In genomic region chr14:118042963-118043362, GRCm38 (mm10) we compare ENCODE assay signal across 9 mouse cellular contexts. TPM values are rescaled to one million over a fixed set of nuclear protein-coding genes. Genes with fewer than 3 reads are reported as not detected.
DNase-seq lines count a peak whose midpoint lies in the region; ATAC-seq and TF ChIP-seq lines count a peak whose summit lies in the region.
"Had no signal": no experiment of that assay in that cellular context is flagged by ENCODE, and none has a peak within 500 bp of the region (broad histone marks: within the 10 kb centered on the region; RNA-seq: fewer than 3 reads in every experiment).

No protein-coding gene starts in this region.

- ATAC-seq in midbrain, embryonic 12.5 days (ENCODE audit: low FRiP score, low read depth): peak; percentile 43; the same call in 1 of the 2 replicates

- 0 out of 2 replicates have a peak overlapping the region, but pooled peaks have one; percentile 11 for H3K4me2 ChIP-seq in midbrain, embryonic 12.5 days (replicated peaks)
- H3K4me2 ChIP-seq: limb, embryonic 15.5 days had no signal

- 74% methylated on average over 17 of the region's 17 CpGs for WGBS in midbrain, embryonic 12.5 days

- TF ChIP-seq CTCF in layer of hippocampus, adult 2 months (conservative IDR thresholded peaks at IDR 0.05): peak; percentile 76

- peaks cover 14% of the 10 kb centered on the region for H3K4me1 ChIP-seq in midbrain, embryonic 12.5 days
- H3K4me1 ChIP-seq: limb, embryonic 15.5 days had no signal

- H3K36me3 ChIP-seq in midbrain, embryonic 12.5 days: no peaks in the 10 kb centered on the region
- H3K36me3 ChIP-seq: limb, embryonic 15.5 days had no signal

- H3K9ac ChIP-seq in midbrain, embryonic 12.5 days (replicated peaks): no peak overlapping the region
- H3K9ac ChIP-seq: limb, embryonic 15.5 days had no signal

- no peaks in the 10 kb centered on the region for H3K9me3 ChIP-seq in midbrain, embryonic 12.5 days
- H3K9me3 ChIP-seq: limb, embryonic 15.5 days had no signal

- DNase-seq in layer of hippocampus, adult 2 months (ENCODE audit: low spot score in 2 of 2): no peak
- no peak for DNase-seq in layer of hippocampus, adult 9-10 months (ENCODE audit: low spot score)
- peak; percentile 65 for DNase-seq in R1 (ENCODE audit: low read depth, low spot score)
- DNase-seq in adrenal gland, postnatal 36 days: peak; percentile 36 to 49
- DNase-seq in heart, postnatal 25 days (ENCODE audit: low spot score): peak; percentile 9
- DNase-seq in spleen, postnatal 4 days (ENCODE audit: low spot score in 2 of 2): no peak
- DNase-seq in adipocyte (ENCODE audit: low spot score): no peak

- intact Hi-C loops in heart, postnatal 25 days (cut with DNase I): loop anchor here (5.0 kb wide), 2 partner anchors 49 to 104 kb away; no protein-coding TSS in a partner anchor

- H3K27me3 ChIP-seq in midbrain, embryonic 12.5 days: peaks cover 27% of the 10 kb centered on the region
- H3K27me3 ChIP-seq: limb, embryonic 15.5 days had no signal

- H3K27ac ChIP-seq in layer of hippocampus, adult 2 months: no peak overlapping the region
- H3K27ac ChIP-seq in midbrain, embryonic 12.5 days (replicated peaks): no peak overlapping the region
- H3K27ac ChIP-seq: limb, embryonic 15.5 days had no signal

- peak overlapping the region; percentile 30; the same call in 1 of the 2 replicates for H3K4me3 ChIP-seq in layer of hippocampus, adult 2 months
- no peak overlapping the region for H3K4me3 ChIP-seq in midbrain, embryonic 12.5 days
- H3K4me3 ChIP-seq: limb, embryonic 15.5 days had no signal

RNA-seq across cellular contexts. Expression of gene Dct, which starts 9.1 kb away (rescaled TPM):
- total RNA-seq in layer of hippocampus, adult 2 months (2021): under 1 TPM; 0.27 to 0.51 TPM
- under 1 TPM in 1 of 2 experiments, not detected in 1; 0.20 TPM for total RNA-seq in adrenal gland, postnatal 36 days (2021)
- total RNA-seq in heart, postnatal 25 days (2021): 1 to 10 TPM; 2.1 to 2.7 TPM
- 1.2 and 1.5 TPM in 2 replicates for polyA plus RNA-seq in midbrain, embryonic 12.5 days (2016; fragmentation: Nextera tagmentation; extraction: Ambion mirVana)

Comparison
In these comparisons a context has a peak if more than half of its experiments do, and no peak if none do; other contexts are left out.
1. DNase-seq: peak in R1 (single experiment), adrenal gland, postnatal 36 days (2 of 2) and heart, postnatal 25 days (single experiment); none in layer of hippocampus, adult 2 months (0 of 2), layer of hippocampus, adult 9-10 months (single experiment), spleen, postnatal 4 days (0 of 2) and adipocyte (single experiment).